Mouse (Mus musculus): ENCODE results near the gene Ogg1. TPM values are rescaled to one million over a fixed set of nuclear protein-coding genes. Genes with fewer than 3 reads are reported as not detected.

Ogg1 gene
- total and polyA plus RNA-seq, 2 experiments from 2014 or later, result 10.1 to 11.9 TPM

DNA sequence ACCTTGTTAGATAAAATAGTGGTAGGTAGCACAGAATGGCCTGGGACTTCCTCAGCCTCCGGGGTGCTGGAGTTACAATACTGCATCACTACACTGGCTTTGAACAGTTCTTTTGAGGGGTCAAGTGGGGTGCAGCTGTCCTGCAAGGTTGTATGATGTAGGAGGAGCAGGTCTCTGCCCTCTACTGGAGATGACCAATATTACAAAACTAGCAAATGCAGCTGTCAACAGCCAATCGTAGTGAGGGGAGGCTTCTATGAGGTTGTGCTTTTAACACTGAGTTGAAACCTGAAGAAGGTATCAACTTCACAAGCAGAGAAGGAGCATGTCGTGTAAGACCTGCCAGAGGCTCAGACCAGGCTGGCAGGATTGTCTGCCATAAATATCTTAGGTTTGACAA lies 24.5 kb upstream of the Ogg1 start:
- DNase-seq (no peak), ATAC-seq (no peak)
- Histone ChIP-seq H3K4me3 (ENCODE audit: low read depth, low read length) (no peak overlapping the region), H3K4me2 (ENCODE audit: low read depth) (no peak overlapping the region), H3K27ac (ENCODE audit: low read depth, low read length) (no peak overlapping the region), H3K9ac (no peak overlapping the region), H3K9me3 (ENCODE audit: low read length) (no peaks in the 10 kb centered on the region), H3K4me1 (ENCODE audit: insufficient read depth) (no peaks in the 10 kb centered on the region), H3K27me3 (ENCODE audit: insufficient read depth, low read length) (no peaks in the 10 kb centered on the region), H3K36me3 (ENCODE audit: insufficient read depth) (no peaks in the 10 kb centered on the region)
- 22% methylated on average over 3 of the region's 3 CpGs for WGBS
- TF ChIP-seq CTCF (IDR thresholded peaks at IDR 0.05; ENCODE audit: low read depth), result peak; percentile 52

- Histone ChIP-seq H3K27ac (ENCODE audit: low read depth, low read length) (peak overlapping the region; percentile 97), H3K27me3 (ENCODE audit: insufficient read depth, low read length) (no peaks in the 10 kb centered on the region), H3K36me3 (ENCODE audit: insufficient read depth) (peaks cover 14% of the 10 kb centered on the region; the same call in 1 of the 2 replicates), H3K4me1 (ENCODE audit: insufficient read depth) (peaks cover 12% of the 10 kb centered on the region), H3K9me3 (ENCODE audit: low read length) (no peaks in the 10 kb centered on the region), H3K4me2 (ENCODE audit: low read depth) (peak overlapping the region; percentile 97), H3K9ac (peak overlapping the region; percentile 95), H3K4me3 (ENCODE audit: low read depth, low read length) (peak overlapping the region; percentile 92)
- peak; percentile 98 for DNase-seq
- ATAC-seq, result peak; percentile 96
- TF ChIP-seq CTCF (IDR thresholded peaks at IDR 0.05; ENCODE audit: low read depth), result no peak
- 1% methylated on average over 50 of the region's 50 CpGs for WGBS
Observed at GRCm38 (mm10) chr6:113306322-113306985, 20.3 kb upstream of the Ogg1 start.

GRCm38 (mm10) chr6:113306986-113307349 lies 19.8 kb upstream of the Ogg1 start, which contains the start of gene Brpf1:
Brpf1 (plus strand) TSS chr6:113307137.
- Histone ChIP-seq H3K27me3 (ENCODE audit: insufficient read depth, low read length) (no peaks in the 10 kb centered on the region), H3K9me3 (ENCODE audit: low read length) (no peaks in the 10 kb centered on the region), H3K4me2 (ENCODE audit: low read depth) (peak within 1 kb of the TSS; percentile 97), H3K4me1 (ENCODE audit: insufficient read depth) (peaks cover 12% of the 10 kb centered on the region), H3K4me3 (ENCODE audit: low read depth, low read length) (peak within 1 kb of the TSS; percentile 92), H3K36me3 (ENCODE audit: insufficient read depth) (peaks cover 14% of the 10 kb centered on the region), H3K9ac (peak within 1 kb of the TSS; percentile 95), H3K27ac (ENCODE audit: low read depth, low read length) (peak within 1 kb of the TSS; percentile 97)
- peak; percentile 67 for ATAC-seq
- TF ChIP-seq CTCF (IDR thresholded peaks at IDR 0.05; ENCODE audit: low read depth), result no peak
- WGBS, result 4% methylated on average over 32 of the region's 32 CpGs
- no peak for DNase-seq

- peak; percentile 18 for DNase-seq
- no peak for ATAC-seq
- H3K27me3 ChIP-seq (ENCODE audit: insufficient read depth, low read length), result no peaks in the 10 kb centered on the region
- no peaks in the 10 kb centered on the region for H3K9me3 ChIP-seq (ENCODE audit: low read length)
- no peak for TF ChIP-seq CTCF (IDR thresholded peaks at IDR 0.05; ENCODE audit: low read depth)
- H3K9ac ChIP-seq, result peak overlapping the region; percentile 95
- peak overlapping the region; percentile 92 for H3K4me3 ChIP-seq (ENCODE audit: low read depth, low read length)
- H3K36me3 ChIP-seq (ENCODE audit: insufficient read depth), result peaks cover 20% of the 10 kb centered on the region
- H3K4me2 ChIP-seq (ENCODE audit: low read depth), result peak overlapping the region; percentile 97
- 1% methylated on average over 34 of the region's 34 CpGs for WGBS
- H3K27ac ChIP-seq (ENCODE audit: low read depth, low read length), result peak overlapping the region; percentile 97
- H3K4me1 ChIP-seq (ENCODE audit: insufficient read depth), result peaks cover 12% of the 10 kb centered on the region
Observed at GRCm38 (mm10) chr6:113307481-113308121, 19.2 kb upstream of the Ogg1 start.

DNA sequence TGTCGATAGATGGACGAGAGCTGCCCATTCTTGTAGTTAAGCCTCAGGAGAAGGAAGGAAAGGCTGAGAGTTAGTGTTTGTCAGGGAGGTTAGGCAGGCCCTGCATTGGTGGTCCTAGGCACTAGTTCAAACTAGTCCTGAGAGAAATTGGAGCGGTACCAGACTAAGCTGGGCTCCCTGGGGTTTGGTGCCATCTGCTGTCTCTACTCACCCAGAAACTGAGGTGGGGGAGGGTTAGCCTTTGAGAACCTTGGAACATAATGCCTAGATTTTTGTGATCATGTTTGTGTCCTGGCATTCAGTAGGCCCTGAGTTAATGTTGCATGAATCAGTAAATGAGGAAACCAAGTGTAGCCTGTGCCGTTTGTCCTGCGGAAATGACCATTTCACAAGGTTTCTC lies 18.6 kb upstream of the Ogg1 start:
- Histone ChIP-seq H3K27ac (ENCODE audit: low read depth, low read length) (0 out of 2 replicates have a peak overlapping the region, but pooled peaks have one; percentile 97), H3K4me1 (ENCODE audit: insufficient read depth) (peaks cover 12% of the 10 kb centered on the region), H3K9me3 (ENCODE audit: low read length) (no peaks in the 10 kb centered on the region), H3K9ac (peak overlapping the region; percentile 95), H3K36me3 (ENCODE audit: insufficient read depth) (peaks cover 25% of the 10 kb centered on the region), H3K4me2 (ENCODE audit: low read depth) (peak overlapping the region; percentile 97), H3K27me3 (ENCODE audit: insufficient read depth, low read length) (no peaks in the 10 kb centered on the region), H3K4me3 (ENCODE audit: low read depth, low read length) (peak overlapping the region; percentile 92)
- WGBS, result 29% methylated on average over 5 of the region's 5 CpGs
- ATAC-seq (no peak), DNase-seq (peak; percentile 53)
- TF ChIP-seq CTCF (IDR thresholded peaks at IDR 0.05; ENCODE audit: low read depth), result peak; percentile 46; the same call in 1 of the 2 replicates

DNA sequence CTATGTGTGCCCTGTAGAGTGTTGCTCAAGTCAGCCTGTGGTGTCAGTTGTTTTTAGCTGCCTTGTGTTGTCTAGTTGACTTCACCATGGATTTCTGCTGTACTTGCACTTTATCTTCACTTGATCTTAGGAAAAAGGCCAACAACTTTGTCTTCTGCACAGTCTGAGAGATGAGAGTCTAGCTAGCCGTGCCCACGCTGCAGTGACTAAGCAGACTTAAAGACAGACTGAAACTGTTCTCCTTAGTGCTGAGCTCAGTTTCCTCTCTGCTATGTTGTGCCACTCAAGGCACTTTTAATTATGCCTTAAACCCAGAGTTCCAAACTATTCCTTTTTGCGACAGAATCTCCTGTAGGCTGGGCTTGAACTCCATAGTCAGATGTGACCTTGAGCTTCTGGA lies 10.8 kb upstream of the Ogg1 start:
- no peaks in the 10 kb centered on the region for H3K27me3 ChIP-seq (ENCODE audit: insufficient read depth, low read length)
- H3K36me3 ChIP-seq (ENCODE audit: insufficient read depth), result peaks cover 87% of the 10 kb centered on the region
- H3K4me3 ChIP-seq (ENCODE audit: low read depth, low read length), result no peak overlapping the region
- TF ChIP-seq CTCF (IDR thresholded peaks at IDR 0.05; ENCODE audit: low read depth), result no peak
- DNase-seq, result no peak
- no peak overlapping the region for H3K9ac ChIP-seq
- H3K27ac ChIP-seq (ENCODE audit: low read depth, low read length), result no peak overlapping the region
- H3K9me3 ChIP-seq (ENCODE audit: low read length), result no peaks in the 10 kb centered on the region
- ATAC-seq, result no peak
- WGBS, result 95% methylated on average over 3 of the region's 3 CpGs
- H3K4me1 ChIP-seq (ENCODE audit: insufficient read depth), result no peaks in the 10 kb centered on the region
- H3K4me2 ChIP-seq (ENCODE audit: low read depth), result no peak overlapping the region

DNA sequence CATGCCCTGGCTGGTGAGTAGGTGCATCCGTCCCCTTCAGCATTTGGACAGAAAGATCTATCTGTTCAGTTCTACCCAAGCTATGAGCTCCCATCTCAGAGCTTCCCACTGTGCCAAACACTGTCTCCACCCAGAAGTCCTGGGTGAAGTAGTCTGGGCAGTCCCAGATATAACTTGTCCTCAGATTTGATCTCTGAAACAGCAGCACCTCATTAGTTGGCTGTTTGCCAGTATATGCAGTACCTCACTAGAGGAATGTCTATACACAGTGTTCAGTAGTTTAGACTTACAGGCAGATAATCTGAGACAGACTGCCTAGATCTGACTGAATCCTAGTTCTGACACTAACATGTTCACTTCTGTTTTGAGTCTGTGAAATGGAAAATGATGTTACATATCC lies 2.6 kb downstream of the Ogg1 start:
- H3K9me3 ChIP-seq (ENCODE audit: low read length), result no peaks in the 10 kb centered on the region
- H3K27me3 ChIP-seq (ENCODE audit: insufficient read depth, low read length), result no peaks in the 10 kb centered on the region
- ATAC-seq, result no peak
- H3K4me2 ChIP-seq (ENCODE audit: low read depth), result no peak overlapping the region
- peaks cover 34% of the 10 kb centered on the region for H3K36me3 ChIP-seq (ENCODE audit: insufficient read depth)
- H3K9ac ChIP-seq, result no peak overlapping the region
- no peak overlapping the region for H3K4me3 ChIP-seq (ENCODE audit: low read depth, low read length)
- no peak for DNase-seq
- no peak overlapping the region for H3K27ac ChIP-seq (ENCODE audit: low read depth, low read length)
- no peak for TF ChIP-seq CTCF (IDR thresholded peaks at IDR 0.05; ENCODE audit: low read depth)
- H3K4me1 ChIP-seq (ENCODE audit: insufficient read depth), result 0 out of 2 replicates have a peak, but pooled peaks cover 9% of the 10 kb centered on the region
- 100% methylated on average over 1 of the region's 1 CpGs for WGBS

Data from forebrain, postnatal 0 days (tissue).